In the genomic region with DNA sequence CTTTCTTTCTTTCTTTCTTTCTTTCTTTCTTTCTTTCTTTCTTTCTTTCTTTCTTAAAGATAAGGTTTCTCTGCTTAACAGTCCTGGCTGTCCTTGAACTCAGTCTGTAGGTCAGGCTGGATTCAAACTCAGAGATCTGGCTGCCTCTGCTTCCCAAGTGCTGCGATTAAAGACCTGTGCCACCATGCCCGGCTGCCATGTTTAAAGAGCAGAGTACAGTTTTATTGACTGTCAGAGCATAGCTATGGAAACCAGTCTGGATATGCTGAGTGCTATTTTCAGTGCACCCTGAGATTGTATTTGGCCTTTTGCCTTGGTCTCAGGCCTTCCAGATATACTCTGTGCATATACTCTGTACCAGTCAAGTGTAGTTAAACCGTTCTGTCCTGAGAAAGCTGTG, we compare ENCODE assay signal across 30 mouse cellular contexts. TPM values are rescaled to one million over a fixed set of nuclear protein-coding genes. Genes with fewer than 3 reads are reported as not detected.
"Had no signal": no experiment of that assay in that cellular context is flagged by ENCODE, and none has a peak within 500 bp of the region (broad histone marks: within the 10 kb centered on the region; RNA-seq: fewer than 3 reads in every experiment).

No protein-coding gene starts in this region.

- H3K27ac ChIP-seq: gastrocnemius, adult 2 months; heart, embryonic 13.5 days; heart, embryonic 15.5 days; hindbrain, embryonic 10.5 days; hindbrain, embryonic 12.5 days; hindbrain, embryonic 14.5 days; intestine, embryonic 15.5 days; layer of hippocampus, adult 2 months; left cerebral cortex, adult 2 months; limb, embryonic 10.5 days; limb, embryonic 12.5 days; liver, embryonic 13.5 days; liver, embryonic 15.5 days had no signal

- H3K4me1 ChIP-seq: hindbrain, embryonic 10.5 days had no signal

- DNase-seq: gastrocnemius, adult 2 months; gastrocnemius, postnatal 10 days; gastrocnemius, postnatal 25 days; kidney, adult 18-20 months; kidney, adult 8-10 months; kidney, postnatal 10 days; kidney, postnatal 25 days; kidney, postnatal 4 days; liver, embryonic 13.5 days had no signal

- H3K4me3 ChIP-seq: gastrocnemius, adult 2 months; heart, embryonic 13.5 days; heart, embryonic 15.5 days; hindbrain, embryonic 10.5 days; hindbrain, embryonic 12.5 days; intestine, embryonic 15.5 days; layer of hippocampus, adult 2 months; left cerebral cortex, adult 2 months; limb, embryonic 10.5 days; limb, embryonic 12.5 days; liver, embryonic 13.5 days; liver, embryonic 15.5 days had no signal

- H3K36me3 ChIP-seq: heart, embryonic 15.5 days; hindbrain, embryonic 10.5 days; hindbrain, embryonic 12.5 days; intestine, embryonic 15.5 days; limb, embryonic 10.5 days; limb, embryonic 12.5 days; liver, embryonic 13.5 days; liver, embryonic 15.5 days had no signal

- H3K27me3 ChIP-seq: heart, embryonic 13.5 days; heart, embryonic 15.5 days; hindbrain, embryonic 12.5 days; intestine, embryonic 15.5 days; limb, embryonic 12.5 days; liver, embryonic 13.5 days; liver, embryonic 15.5 days had no signal

RNA-seq across cellular contexts. Expression of a gene that starts 26.5 kb away (rescaled TPM):
- total RNA-seq: granulocyte monocyte progenitor cell, adult 5-6 weeks; heart, postnatal 25 days had no signal
- polyA plus RNA-seq: heart, embryonic 11.5 days; heart, embryonic 13.5 days; heart, embryonic 15.5 days; heart, postnatal 0 days; hindbrain, embryonic 10.5 days; hindbrain, embryonic 12.5 days; hindbrain, embryonic 14.5 days; hindbrain, embryonic 16.5 days; inflammation-experienced regulatory T-cells, adult 6 months; kidney, embryonic 14.5 days; kidney, embryonic 16.5 days; limb, embryonic 10.5 days; limb, embryonic 12.5 days; limb, embryonic 14.5 days; liver, embryonic 11.5 days; liver, embryonic 13.5 days; liver, embryonic 15.5 days had no signal
